Mouse (Mus musculus): ENCODE data around the gene Zp3.

GRCm38 (mm10) chr5:135962492-135963279, 17.2 kb upstream of the Zp3 start:
- TF ChIP-seq CTCF (IDR thresholded peaks at IDR 0.05; ENCODE audit: control insufficient read depth, insufficient read depth, insufficient read length) (peak; percentile 58), MYOG (IDR thresholded peaks at IDR 0.05; ENCODE audit: control insufficient read depth, extremely low read depth, insufficient read length) (no peak), USF1 (IDR thresholded peaks at IDR 0.05; ENCODE audit: low read depth) (no peak), FOSL1 (IDR thresholded peaks at IDR 0.05; ENCODE audit: insufficient read depth, low read length, poor library complexity, severe bottlenecking) (no peak), MYOD1 (IDR thresholded peaks at IDR 0.05; ENCODE audit: control insufficient read depth, insufficient read length, low read depth) (no peak), CEBPB (IDR thresholded peaks at IDR 0.05; ENCODE audit: low read depth) (no peak)
